26 mouse cellular contexts compared by ENCODE assay signal in genomic region chr13:92905944-92906343, GRCm38 (mm10).
A peak's percentile ranks its signal among the peaks of the same experiment; 100 is the strongest.
DNase-seq lines count a peak whose midpoint lies in the region; ATAC-seq and TF ChIP-seq lines count a peak whose summit lies in the region.
"Had no signal": no experiment of that assay in that cellular context is flagged by ENCODE, and none has a peak within 500 bp of the region (broad histone marks: within the 10 kb centered on the region; RNA-seq: fewer than 3 reads in every experiment).

No protein-coding gene starts in this region.

- ATAC-seq in lung, embryonic 14.5 days (ENCODE audit: insufficient read depth), result no peak
- ATAC-seq: forebrain, embryonic 13.5 days had no signal

- H3K9me3 ChIP-seq in lung, embryonic 14.5 days (ENCODE audit: low read depth, low read length), result no peaks in the 10 kb centered on the region
- H3K9me3 ChIP-seq: forebrain, embryonic 13.5 days; G1E; heart, embryonic 15.5 days; hindbrain, embryonic 13.5 days; kidney, embryonic 15.5 days; limb, embryonic 15.5 days; neural tube, embryonic 15.5 days had no signal

- H3K9ac ChIP-seq in lung, embryonic 14.5 days, result no peak overlapping the region
- H3K9ac ChIP-seq: forebrain, embryonic 13.5 days; heart, embryonic 15.5 days; hindbrain, embryonic 13.5 days; kidney, embryonic 15.5 days; limb, embryonic 15.5 days; liver, embryonic 14.5 days; neural tube, embryonic 15.5 days had no signal

- H3K27me3 ChIP-seq in lung, embryonic 14.5 days (ENCODE audit: insufficient read depth, low read length), result no peaks in the 10 kb centered on the region
- H3K27me3 ChIP-seq: CH12.LX; forebrain, embryonic 13.5 days; heart, embryonic 15.5 days; hindbrain, embryonic 13.5 days; kidney, embryonic 15.5 days; limb, embryonic 15.5 days; neural tube, embryonic 15.5 days had no signal

- H3K4me2 ChIP-seq in lung, embryonic 14.5 days, result no peak overlapping the region
- H3K4me2 ChIP-seq: forebrain, embryonic 13.5 days; heart, embryonic 15.5 days; hindbrain, embryonic 13.5 days; kidney, embryonic 15.5 days; limb, embryonic 15.5 days; neural tube, embryonic 15.5 days had no signal

- H3K27ac ChIP-seq in lung, embryonic 14.5 days (ENCODE audit: low read depth), result no peak overlapping the region
- H3K27ac ChIP-seq: forebrain, embryonic 13.5 days; gastrocnemius, adult 2 months; heart, embryonic 15.5 days; hindbrain, embryonic 13.5 days; kidney, embryonic 15.5 days; left cerebral cortex, adult 2 months; limb, embryonic 15.5 days; liver, embryonic 14.5 days; neural tube, embryonic 15.5 days; stomach, postnatal 0 days had no signal

- 52% methylated on average over 5 of the region's 5 CpGs for WGBS in lung, embryonic 14.5 days
- 61% methylated on average over 5 of the region's 5 CpGs for WGBS in lung, adult 2 months

- DNase-seq in lung, embryonic 14.5 days, result peak; percentile 14
- DNase-seq in lung, adult 2 months, result no peak
- peak; percentile 20 for DNase-seq in Muller cell, postnatal 12 days (ENCODE audit: inconsistent ontology term)
- DNase-seq in cerebellum, adult 11 months, result peak; percentile 25
- DNase-seq in cerebellum, adult 9-11 months, result peak; percentile 54
- no peak for DNase-seq in adipocyte (ENCODE audit: low spot score)
- no peak for DNase-seq in gastrocnemius, postnatal 36 days
- DNase-seq: adrenal gland, postnatal 10 days; B cell, adult 2 months; gastrocnemius, adult 2 months; heart, postnatal 36 days; kidney, adult 11 months; kidney, postnatal 36 days; thymus, adult 2 months; thymus, postnatal 4 days had no signal

- intact Hi-C loops in gastrocnemius, postnatal 36 days (cut with DNase I), result no loop called here

- no peak for TF ChIP-seq POLR2A in lung, adult 2 months (IDR thresholded peaks at IDR 0.05; ENCODE audit: borderline replicate concordance, extremely low read depth, low read depth, low read length)

- H3K4me3 ChIP-seq in lung, embryonic 14.5 days (ENCODE audit: low read depth, low read length), result no peak overlapping the region
- H3K4me3 ChIP-seq in lung, adult 2 months (replicated peaks; ENCODE audit: extremely low read depth, low read depth, low read length), result no peak overlapping the region
- H3K4me3 ChIP-seq: forebrain, embryonic 13.5 days; gastrocnemius, adult 2 months; heart, embryonic 15.5 days; hindbrain, embryonic 13.5 days; kidney, embryonic 15.5 days; left cerebral cortex, adult 2 months; limb, embryonic 15.5 days; neural tube, embryonic 15.5 days had no signal

- no peaks in the 10 kb centered on the region for H3K4me1 ChIP-seq in lung, embryonic 14.5 days (ENCODE audit: insufficient read depth)
- H3K4me1 ChIP-seq in lung, adult 2 months (ENCODE audit: control insufficient read depth, insufficient read depth, low read length), result no peaks in the 10 kb centered on the region; the same call in 1 of the 2 replicates
- H3K4me1 ChIP-seq: forebrain, embryonic 13.5 days; hindbrain, embryonic 13.5 days; kidney, embryonic 15.5 days; limb, embryonic 15.5 days; neural tube, embryonic 15.5 days had no signal

- no peaks in the 10 kb centered on the region for H3K36me3 ChIP-seq in lung, embryonic 14.5 days (ENCODE audit: insufficient read depth)
- H3K36me3 ChIP-seq: G1E; heart, embryonic 15.5 days; hindbrain, embryonic 13.5 days; kidney, embryonic 15.5 days; limb, embryonic 15.5 days; neural tube, embryonic 15.5 days had no signal

- TF ChIP-seq CTCF in lung, embryonic 14.5 days (IDR thresholded peaks at IDR 0.05; ENCODE audit: low read depth), result no peak
- no peak for TF ChIP-seq CTCF in lung, adult 2 months (IDR thresholded peaks at IDR 0.05; ENCODE audit: insufficient read depth, low read length)

Comparison
In these comparisons a context has a peak if more than half of its experiments do, and no peak if none do; other contexts are left out.
1. DNase-seq: peak in lung, embryonic 14.5 days (single experiment), Muller cell, postnatal 12 days (single experiment), cerebellum, adult 11 months (single experiment) and cerebellum, adult 9-11 months (single experiment); none in lung, adult 2 months (single experiment), adipocyte (single experiment) and gastrocnemius, postnatal 36 days (0 of 2).